13 mouse cellular contexts compared by ENCODE assay signal in the genomic region with DNA sequence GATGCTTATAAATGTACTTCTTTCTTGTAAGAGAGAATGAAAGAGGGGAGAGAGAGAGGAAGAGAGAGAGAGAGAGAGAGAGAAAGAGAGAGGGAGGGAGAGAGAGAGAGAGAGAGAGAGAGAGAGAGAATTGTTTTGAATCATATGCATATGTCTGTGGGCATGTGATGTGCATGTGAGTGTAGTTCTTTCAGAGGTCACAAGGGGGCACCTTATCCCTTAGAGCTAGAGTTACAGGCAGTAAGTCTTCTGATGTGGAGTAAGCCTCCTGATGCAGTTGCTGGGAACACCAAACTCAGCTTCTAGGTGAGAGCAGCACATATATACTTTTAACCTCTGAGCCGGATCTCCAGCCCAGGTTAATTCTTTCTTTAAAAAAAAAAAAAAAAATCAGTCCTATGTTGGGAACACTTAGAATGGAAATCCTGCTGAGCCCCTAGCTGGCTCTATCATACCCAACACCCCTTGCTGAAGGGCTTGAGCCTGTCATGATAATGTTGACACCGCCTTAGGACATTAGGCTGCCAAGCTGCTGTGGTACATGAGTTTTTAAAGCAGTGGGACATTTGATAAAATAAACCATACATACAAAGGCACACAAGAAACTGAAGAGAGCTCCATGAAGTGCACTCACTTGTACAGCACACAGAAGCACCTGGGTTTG.
A peak's percentile ranks its signal among the peaks of the same experiment; 100 is the strongest.
DNase-seq lines count a peak whose midpoint lies in the region; ATAC-seq and TF ChIP-seq lines count a peak whose summit lies in the region.
"Had no signal": no experiment of that assay in that cellular context is flagged by ENCODE, and none has a peak within 500 bp of the region (broad histone marks: within the 10 kb centered on the region; RNA-seq: fewer than 3 reads in every experiment).

No protein-coding gene starts in this region.

- TF ChIP-seq CTCF in left cerebral cortex, adult 2 months (IDR thresholded peaks at IDR 0.05), result peak; percentile 11; the same call in 1 of the 2 replicates

- intact Hi-C loops in left cerebral cortex, adult 2 months (cut with DNase I), result no loop called here
- intact Hi-C loops in left cerebral cortex, postnatal 10 days (cut with DNase I), result no loop called here

- no peak overlapping the region for H3K4me2 ChIP-seq in liver, embryonic 16.5 days (ENCODE audit: low read depth, low read length)
- H3K4me2 ChIP-seq: limb, embryonic 12.5 days; midbrain, embryonic 11.5 days had no signal

- H3K4me3 ChIP-seq in left cerebral cortex, adult 2 months, result no peak overlapping the region
- no peak overlapping the region for H3K4me3 ChIP-seq in liver, embryonic 16.5 days (ENCODE audit: low read depth, low read length)
- H3K4me3 ChIP-seq: limb, embryonic 12.5 days had no signal

- DNase-seq in CD4-positive, CD25-positive, alpha-beta regulatory T cell, adult 2 months (ENCODE audit: low read depth, low spot score), result peak; percentile 11
- DNase-seq in left cerebral cortex, adult 2 months (ENCODE audit: extremely low spot score in 1 of 2, low spot score in 2 of 2), result no peak
- DNase-seq in left cerebral cortex, postnatal 10 days (ENCODE audit: extremely low spot score in 1 of 2, low spot score in 2 of 2), result no peak
- DNase-seq in ZHBTc4 (ENCODE audit: low read depth, low spot score), result peak; percentile 72
- DNase-seq in yolk sac, embryonic 10.5 days (ENCODE audit: low spot score), result no peak
- no peak for DNase-seq in thymus, adult 18-20 months
- DNase-seq: cerebellum, adult 9-10 months; kidney, adult 11 months; layer of hippocampus, adult 9-11 months had no signal

- 60% methylated on average over 2 of the region's 2 CpGs for WGBS in liver, embryonic 16.5 days (ENCODE audit: insufficient replicate concordance)

- no peaks in the 10 kb centered on the region for H3K27me3 ChIP-seq in liver, embryonic 16.5 days (ENCODE audit: control insufficient read depth, insufficient read depth, low read depth, low read length)
- H3K27me3 ChIP-seq: limb, embryonic 12.5 days had no signal

- H3K36me3 ChIP-seq in liver, embryonic 16.5 days (ENCODE audit: control insufficient read depth, insufficient read depth), result no peaks in the 10 kb centered on the region
- H3K36me3 ChIP-seq: limb, embryonic 12.5 days had no signal

- no peaks in the 10 kb centered on the region for H3K4me1 ChIP-seq in liver, embryonic 16.5 days (ENCODE audit: control insufficient read depth, low read depth, low read length)
- H3K4me1 ChIP-seq: limb, embryonic 12.5 days had no signal

- no peak overlapping the region for H3K9ac ChIP-seq in liver, embryonic 16.5 days (ENCODE audit: low read depth, low read length)
- H3K9ac ChIP-seq: limb, embryonic 12.5 days had no signal

- ATAC-seq in CD4-positive, CD25-positive, alpha-beta regulatory T cell, adult 4 months, result no peak
- peak; percentile 59 for ATAC-seq in liver, embryonic 16.5 days (ENCODE audit: low read depth)

- no peaks in the 10 kb centered on the region for H3K9me3 ChIP-seq in liver, embryonic 16.5 days (replicated peaks; ENCODE audit: control insufficient read depth, low read length)
- H3K9me3 ChIP-seq: limb, embryonic 12.5 days had no signal

- no peak overlapping the region for H3K27ac ChIP-seq in left cerebral cortex, adult 2 months
- H3K27ac ChIP-seq in liver, embryonic 16.5 days (ENCODE audit: low read length), result no peak overlapping the region
- H3K27ac ChIP-seq: limb, embryonic 12.5 days had no signal

Comparison
In these comparisons a context has a peak if more than half of its experiments do, and no peak if none do; other contexts are left out.
1. DNase-seq: peak in CD4-positive, CD25-positive, alpha-beta regulatory T cell, adult 2 months (single experiment) and ZHBTc4 (single experiment); none in left cerebral cortex, adult 2 months (0 of 2), left cerebral cortex, postnatal 10 days (0 of 2), yolk sac, embryonic 10.5 days (single experiment) and thymus, adult 18-20 months (0 of 2).